Mouse (Mus musculus) hindbrain, embryonic 13.5 days (tissue): ENCODE measurements around the gene Olfr1093. TPM values are rescaled to one million over a fixed set of nuclear protein-coding genes. Genes with fewer than 3 reads are reported as not detected.

Experiments
- ATAC-seq: fragments of 200-750 bp; cut with Nextera tagmentation; 2 replicates; pipeline ENCODE4 v1.8.0; 2017; ENCODE audit warnings: moderate TSS enrichment; ENCODE audit not compliant: low FRiP score
- H3K27ac ChIP-seq: fragments of 300-500 bp; sonication (generic); 2 replicates; pipeline ENCODE4 v1.5.1; 2015; ENCODE audit warnings: inconsistent platforms, mild to moderate bottlenecking, moderate library complexity
- H3K27me3 ChIP-seq: fragments of 300-500 bp; sonication (generic); 2 replicates; pipeline ENCODE4 v1.6.1; 2015; ENCODE audit warnings: mild to moderate bottlenecking, inconsistent platforms
- H3K36me3 ChIP-seq: fragments of 300-500 bp; sonication (generic); 2 replicates; pipeline ENCODE4 v1.6.1; 2015; ENCODE audit warnings: mild to moderate bottlenecking, inconsistent platforms
- H3K4me1 ChIP-seq: fragments of 300-500 bp; sonication (generic); replicated peaks from 2 replicates; pipeline ENCODE4 v1.6.1; 2015; ENCODE audit warnings: inconsistent platforms
- H3K4me2 ChIP-seq: fragments of 300-500 bp; sonication (generic); 2 replicates; pipeline ENCODE4 v1.6.1; 2015; ENCODE audit warnings: inconsistent platforms, mild to moderate bottlenecking, moderate library complexity
- H3K4me3 ChIP-seq: fragments of 300-500 bp; sonication (generic); 2 replicates; pipeline ENCODE4 v1.5.1; 2015; ENCODE audit warnings: mild to moderate bottlenecking, inconsistent platforms
- H3K9ac ChIP-seq: fragments of 300-500 bp; sonication (generic); 2 replicates; pipeline ENCODE4 v1.6.1; 2015; ENCODE audit warnings: mild to moderate bottlenecking, inconsistent platforms
- H3K9me3 ChIP-seq: fragments of 300-500 bp; sonication (generic); 2 replicates; pipeline ENCODE4 v1.6.1; 2016; ENCODE audit warnings: inconsistent platforms
- WGBS: fragments of 180-500 bp; shearing (Covaris S2); methylation state at CpG from one replicate; pipeline ENCODE4 v1.1.7; 2015; 5-methylcytosine and 5-hydroxymethylcytosine counted together
- polyA plus RNA-seq: library from polyadenylated mRNA; unstranded; fragments of >200 nt; fragmentation: Nextera tagmentation; extraction: Ambion mirVana; gene quantifications from 2 replicates; pipeline ENCODE4 v1.2.1, GENCODE M21; 2015

Olfr1093 gene
- polyA plus RNA-seq: not detected in 2 replicates

- H3K4me3 ChIP-seq: no peak within 1 kb of the TSS
Observed at GRCm38 (mm10) chr2:86782179-86782578, at the start of gene Olfr1093. Gene Olfr1093, plus strand, starts transcription at chr2:86782479.

GRCm38 (mm10) chr2:86733601-86734000 lies 48.7 kb upstream of the Olfr1093 start, which contains the start of gene Olfr1089:
Gene Olfr1089, minus strand, starts transcription at chr2:86733701.
- H3K27ac ChIP-seq: no peak within 1 kb of the TSS
- no peak for ATAC-seq
- H3K36me3 ChIP-seq: no peaks in the 10 kb centered on the region
- no peak within 1 kb of the TSS for H3K9ac ChIP-seq
- no peaks in the 10 kb centered on the region for H3K9me3 ChIP-seq
- H3K4me1 ChIP-seq: no peaks in the 10 kb centered on the region
- H3K4me2 ChIP-seq: no peak within 1 kb of the TSS
- no peak within 1 kb of the TSS for H3K4me3 ChIP-seq
- no peaks in the 10 kb centered on the region for H3K27me3 ChIP-seq

More at GRCm38 (mm10) chr2:86782179-86782578, at the start of gene Olfr1093:
- Histone ChIP-seq H3K9me3 (no peaks in the 10 kb centered on the region), H3K36me3 (no peaks in the 10 kb centered on the region), H3K9ac (no peak within 1 kb of the TSS), H3K4me1 (no peaks in the 10 kb centered on the region), H3K4me2 (no peak within 1 kb of the TSS), H3K27ac (no peak within 1 kb of the TSS), H3K27me3 (no peaks in the 10 kb centered on the region)
- no peak for ATAC-seq
- WGBS: 84% methylated on average over 2 of the region's 2 CpGs

GRCm38 (mm10) chr2:86758893-86759292 lies 23.4 kb upstream of the Olfr1093 start, which contains the start of gene Olfr1090:
Gene Olfr1090, minus strand, starts transcription at chr2:86758993.
- Histone ChIP-seq H3K27ac (no peak within 1 kb of the TSS), H3K4me3 (no peak within 1 kb of the TSS)
- WGBS: 88% methylated on average over 1 of the region's 1 CpGs

GRCm38 (mm10) chr2:86761050-86761449 lies 21.2 kb upstream of the Olfr1093 start:
- Histone ChIP-seq H3K4me2 (no peak overlapping the region), H3K4me3 (no peak overlapping the region), H3K9me3 (no peaks in the 10 kb centered on the region), H3K27ac (no peak overlapping the region), H3K9ac (no peak overlapping the region), H3K4me1 (no peaks in the 10 kb centered on the region), H3K36me3 (no peaks in the 10 kb centered on the region), H3K27me3 (no peaks in the 10 kb centered on the region)
- WGBS: 99% methylated on average over 6 of the region's 6 CpGs
- no peak for ATAC-seq

More at GRCm38 (mm10) chr2:86758893-86759292, 23.4 kb upstream of the Olfr1093 start, which contains the start of gene Olfr1090:
- Histone ChIP-seq H3K4me2 (no peak within 1 kb of the TSS), H3K27me3 (no peaks in the 10 kb centered on the region), H3K4me1 (no peaks in the 10 kb centered on the region), H3K9me3 (no peaks in the 10 kb centered on the region), H3K36me3 (no peaks in the 10 kb centered on the region), H3K9ac (no peak within 1 kb of the TSS)
- no peak for ATAC-seq

GRCm38 (mm10) chr2:86809918-86810317 lies 27.6 kb downstream of the Olfr1093 start, which contains the start of gene Olfr141:
Gene Olfr141, minus strand, starts transcription at chr2:86810018.
- ATAC-seq: no peak
- no peak within 1 kb of the TSS for H3K4me3 ChIP-seq
- no peaks in the 10 kb centered on the region for H3K9me3 ChIP-seq
- no peaks in the 10 kb centered on the region for H3K4me1 ChIP-seq
- no peak within 1 kb of the TSS for H3K27ac ChIP-seq
- H3K9ac ChIP-seq: no peak within 1 kb of the TSS
- H3K36me3 ChIP-seq: no peaks in the 10 kb centered on the region
- H3K4me2 ChIP-seq: no peak within 1 kb of the TSS
- no peaks in the 10 kb centered on the region for H3K27me3 ChIP-seq

- H3K27me3 ChIP-seq: no peaks in the 10 kb centered on the region
- H3K36me3 ChIP-seq: no peaks in the 10 kb centered on the region
- no peak within 1 kb of the TSS for H3K4me2 ChIP-seq
- H3K9ac ChIP-seq: no peak within 1 kb of the TSS
- H3K4me1 ChIP-seq: no peaks in the 10 kb centered on the region
- no peaks in the 10 kb centered on the region for H3K9me3 ChIP-seq
- no peak for ATAC-seq
- H3K4me3 ChIP-seq: no peak within 1 kb of the TSS
- H3K27ac ChIP-seq: no peak within 1 kb of the TSS
Observed at GRCm38 (mm10) chr2:86824363-86824762, 42.1 kb downstream of the Olfr1093 start, which contains the start of gene Olfr1094. Gene Olfr1094, plus strand, starts transcription at chr2:86824663.

Other genes with a start within 250 kb of the Olfr1093 start
- gene Olfr1079, start 240.0 kb upstream of the Olfr1093 start, polyA plus RNA-seq: not detected in 2 replicates
- gene Olfr1080, start 224.2 kb upstream of the Olfr1093 start, polyA plus RNA-seq: not detected in 2 replicates
- gene Olfr1082, start 183.5 kb upstream of the Olfr1093 start, polyA plus RNA-seq: not detected in 2 replicates
- gene Olfr1084, start 142.8 kb upstream of the Olfr1093 start, polyA plus RNA-seq: not detected in 2 replicates
- gene Olfr1085, start 120.5 kb upstream of the Olfr1093 start, polyA plus RNA-seq: not detected in 2 replicates
- gene Olfr1086, start 102.4 kb upstream of the Olfr1093 start, polyA plus RNA-seq: not detected in 2 replicates
- not detected in 2 replicates for gene Olfr1087, start 84.1 kb upstream of the Olfr1093 start, polyA plus RNA-seq
- not detected in 2 replicates for gene Olfr1089, start 48.8 kb upstream of the Olfr1093 start, polyA plus RNA-seq
- gene Olfr1090, start 23.5 kb upstream of the Olfr1093 start, polyA plus RNA-seq: not detected in 2 replicates
- gene Olfr141, start 27.5 kb downstream of the Olfr1093 start, polyA plus RNA-seq: not detected in 2 replicates
- gene Olfr1094, start 42.2 kb downstream of the Olfr1093 start, polyA plus RNA-seq: not detected in 2 replicates
- gene Olfr1095, start 69.2 kb downstream of the Olfr1093 start, polyA plus RNA-seq: not detected in 2 replicates
- gene Gm13723, start 92.3 kb downstream of the Olfr1093 start, polyA plus RNA-seq: not detected in 2 replicates
- gene Olfr1097, start 109.7 kb downstream of the Olfr1093 start, polyA plus RNA-seq: not detected in 2 replicates
- gene Olfr1098, start 142.1 kb downstream of the Olfr1093 start, polyA plus RNA-seq: not detected in 2 replicates
- not detected in 2 replicates for gene Olfr1099, start 178.2 kb downstream of the Olfr1093 start, polyA plus RNA-seq
- gene Olfr1100, start 197.5 kb downstream of the Olfr1093 start, polyA plus RNA-seq: not detected in 2 replicates
- not detected in 2 replicates for gene Olfr1101, start 208.7 kb downstream of the Olfr1093 start, polyA plus RNA-seq
- gene Olfr1102, start 215.9 kb downstream of the Olfr1093 start, polyA plus RNA-seq: not detected in 2 replicates
- gene Olfr1104, start 244.6 kb downstream of the Olfr1093 start, polyA plus RNA-seq: not detected in 2 replicates